Mouse (Mus musculus): Measurements from ENCODE around the gene Dppa2. TPM values are rescaled to one million over a fixed set of nuclear protein-coding genes. Genes with fewer than 3 reads are reported as not detected.

The Dppa2 gene
- polyA plus RNA-seq, 1 experiment from 2014 or later, result not detected

DNA sequence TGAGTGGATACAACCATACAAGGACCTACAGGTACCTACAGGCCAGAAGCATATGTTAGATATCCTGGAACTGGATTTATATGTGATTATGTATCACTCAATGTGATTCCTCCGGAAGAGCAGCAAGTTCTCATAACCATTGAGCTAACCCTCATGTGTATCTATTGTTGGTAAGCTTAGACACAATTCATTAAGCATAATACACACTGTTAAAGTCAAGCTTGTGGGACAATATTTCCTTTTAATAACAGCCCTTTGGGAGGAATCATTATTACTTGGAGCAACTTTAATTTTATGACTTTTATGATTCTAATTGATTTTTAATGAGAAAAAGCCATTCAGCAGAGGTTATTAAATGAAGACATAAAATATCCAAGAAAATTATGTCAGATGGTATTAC is 43.5 kb downstream of the Dppa2 start:
- no peak overlapping the region for H3K27ac ChIP-seq (replicated peaks; ENCODE audit: low read depth, low read length)
- no peaks in the 10 kb centered on the region for H3K27me3 ChIP-seq (ENCODE audit: control insufficient read depth, insufficient read depth, low read length)
- DNase-seq (ENCODE audit: low spot score) (no peak), ATAC-seq (replicated peaks; ENCODE audit: insufficient number of reproducible peaks, low FRiP score, low TSS enrichment, low read depth) (no peak)
- H3K36me3 ChIP-seq (replicated peaks; ENCODE audit: control insufficient read depth, insufficient read depth, low read depth, low read length), result no peaks in the 10 kb centered on the region
- no peaks in the 10 kb centered on the region for H3K4me1 ChIP-seq (ENCODE audit: control insufficient read depth, insufficient read depth, low read length)
- no peak overlapping the region for H3K4me3 ChIP-seq (ENCODE audit: low read depth, low read length)
- no peaks in the 10 kb centered on the region for H3K9me3 ChIP-seq (replicated peaks; ENCODE audit: control insufficient read depth, low read length)
- no peak overlapping the region for H3K4me2 ChIP-seq (ENCODE audit: low read depth, low read length)
- H3K9ac ChIP-seq (replicated peaks; ENCODE audit: low read length), result no peak overlapping the region
- WGBS, result 80% methylated on average over 1 of the region's 1 CpGs

DNA sequence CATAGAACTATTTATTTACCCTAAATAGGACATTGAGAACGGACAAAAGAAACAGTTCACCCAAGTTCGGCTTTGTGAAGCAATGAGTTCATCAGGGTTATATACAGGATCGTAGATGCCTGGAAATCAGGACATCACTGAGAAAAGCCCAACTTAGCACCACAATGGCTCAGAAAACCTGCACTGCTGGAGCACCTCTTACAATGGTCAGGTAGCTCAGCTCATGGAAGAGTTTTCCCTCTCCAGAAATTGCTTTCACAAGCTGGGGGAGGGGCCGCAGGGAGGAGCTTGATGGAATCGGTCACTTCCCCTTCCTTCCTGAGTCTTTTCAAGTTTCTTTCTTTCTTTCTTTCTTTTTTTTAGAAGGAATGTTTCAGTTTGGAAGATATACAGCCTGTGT is 52.0 kb downstream of the Dppa2 start:
- H3K4me1 ChIP-seq (ENCODE audit: control insufficient read depth, insufficient read depth, low read length), result no peaks in the 10 kb centered on the region
- H3K4me3 ChIP-seq (ENCODE audit: low read depth, low read length), result no peak overlapping the region
- no peaks in the 10 kb centered on the region for H3K27me3 ChIP-seq (ENCODE audit: control insufficient read depth, insufficient read depth, low read length)
- WGBS, result 89% methylated on average over 5 of the region's 5 CpGs
- no peak overlapping the region for H3K4me2 ChIP-seq (ENCODE audit: low read depth, low read length)
- ATAC-seq (replicated peaks; ENCODE audit: insufficient number of reproducible peaks, low FRiP score, low TSS enrichment, low read depth), result no peak
- no peak for DNase-seq (ENCODE audit: low spot score)
- no peaks in the 10 kb centered on the region for H3K9me3 ChIP-seq (replicated peaks; ENCODE audit: control insufficient read depth, low read length)
- no peak overlapping the region for H3K9ac ChIP-seq (replicated peaks; ENCODE audit: low read length)
- H3K36me3 ChIP-seq (replicated peaks; ENCODE audit: control insufficient read depth, insufficient read depth, low read depth, low read length), result no peaks in the 10 kb centered on the region
- H3K27ac ChIP-seq (replicated peaks; ENCODE audit: low read depth, low read length), result no peak overlapping the region

DNA sequence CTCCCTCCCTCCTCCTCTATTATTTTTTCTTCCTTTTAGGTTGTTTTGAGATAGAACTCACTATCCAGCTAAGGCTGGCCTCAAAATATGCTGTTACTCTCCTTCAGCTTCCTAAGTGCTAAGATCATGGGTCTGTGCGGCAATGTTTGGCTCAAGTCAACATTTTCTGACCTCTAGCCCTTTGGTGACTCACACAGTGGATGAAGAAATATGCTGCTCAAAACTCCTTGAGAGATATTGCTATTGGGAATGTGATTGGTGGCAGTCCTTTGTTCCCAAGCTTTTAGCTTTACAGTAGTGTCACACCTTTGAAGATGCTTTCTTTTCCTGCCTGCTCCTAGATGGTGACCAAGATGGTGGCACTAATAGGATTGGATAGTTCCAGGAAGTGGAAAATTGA is 52.7 kb downstream of the Dppa2 start:
- 96% methylated on average over 1 of the region's 1 CpGs for WGBS
- no peaks in the 10 kb centered on the region for H3K9me3 ChIP-seq (replicated peaks; ENCODE audit: control insufficient read depth, low read length)
- H3K4me2 ChIP-seq (ENCODE audit: low read depth, low read length), result no peak overlapping the region
- no peak overlapping the region for H3K27ac ChIP-seq (replicated peaks; ENCODE audit: low read depth, low read length)
- DNase-seq (ENCODE audit: low spot score) (no peak), ATAC-seq (replicated peaks; ENCODE audit: insufficient number of reproducible peaks, low FRiP score, low TSS enrichment, low read depth) (no peak)
- no peak overlapping the region for H3K9ac ChIP-seq (replicated peaks; ENCODE audit: low read length)
- H3K4me1 ChIP-seq (ENCODE audit: control insufficient read depth, insufficient read depth, low read length), result no peaks in the 10 kb centered on the region
- no peaks in the 10 kb centered on the region for H3K27me3 ChIP-seq (ENCODE audit: control insufficient read depth, insufficient read depth, low read length)
- no peaks in the 10 kb centered on the region for H3K36me3 ChIP-seq (replicated peaks; ENCODE audit: control insufficient read depth, insufficient read depth, low read depth, low read length)
- H3K4me3 ChIP-seq (ENCODE audit: low read depth, low read length), result no peak overlapping the region

DNA sequence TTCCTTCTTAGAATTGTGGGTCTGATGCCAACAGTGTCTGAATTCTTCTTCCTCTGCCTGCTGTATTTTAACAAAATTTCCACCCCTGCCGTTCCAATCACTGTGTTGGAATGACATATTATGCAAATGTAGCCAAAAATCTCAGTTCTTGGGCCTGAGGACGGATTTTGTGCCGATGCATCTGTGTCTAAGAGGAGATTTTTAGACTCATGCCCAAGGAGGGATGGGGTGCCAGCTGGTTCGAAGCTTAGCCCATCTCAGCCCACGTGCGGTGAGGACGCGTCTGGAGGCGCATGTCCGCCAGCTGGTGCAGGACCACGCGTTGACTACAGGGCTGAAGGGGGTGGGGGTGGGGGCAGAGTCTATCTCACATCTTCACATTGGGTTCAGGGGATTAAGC is 57.2 kb downstream of the Dppa2 start:
- no peaks in the 10 kb centered on the region for H3K4me1 ChIP-seq (ENCODE audit: control insufficient read depth, insufficient read depth, low read length)
- no peaks in the 10 kb centered on the region for H3K36me3 ChIP-seq (replicated peaks; ENCODE audit: control insufficient read depth, insufficient read depth, low read depth, low read length)
- no peaks in the 10 kb centered on the region for H3K9me3 ChIP-seq (replicated peaks; ENCODE audit: control insufficient read depth, low read length)
- no peak overlapping the region for H3K4me3 ChIP-seq (ENCODE audit: low read depth, low read length)
- H3K4me2 ChIP-seq (ENCODE audit: low read depth, low read length), result no peak overlapping the region
- no peak overlapping the region for H3K9ac ChIP-seq (replicated peaks; ENCODE audit: low read length)
- WGBS, result 93% methylated on average over 12 of the region's 12 CpGs
- no peak overlapping the region for H3K27ac ChIP-seq (replicated peaks; ENCODE audit: low read depth, low read length)
- DNase-seq (ENCODE audit: low spot score) (no peak), ATAC-seq (replicated peaks; ENCODE audit: insufficient number of reproducible peaks, low FRiP score, low TSS enrichment, low read depth) (no peak)
- H3K27me3 ChIP-seq (ENCODE audit: control insufficient read depth, insufficient read depth, low read length), result no peaks in the 10 kb centered on the region

DNA sequence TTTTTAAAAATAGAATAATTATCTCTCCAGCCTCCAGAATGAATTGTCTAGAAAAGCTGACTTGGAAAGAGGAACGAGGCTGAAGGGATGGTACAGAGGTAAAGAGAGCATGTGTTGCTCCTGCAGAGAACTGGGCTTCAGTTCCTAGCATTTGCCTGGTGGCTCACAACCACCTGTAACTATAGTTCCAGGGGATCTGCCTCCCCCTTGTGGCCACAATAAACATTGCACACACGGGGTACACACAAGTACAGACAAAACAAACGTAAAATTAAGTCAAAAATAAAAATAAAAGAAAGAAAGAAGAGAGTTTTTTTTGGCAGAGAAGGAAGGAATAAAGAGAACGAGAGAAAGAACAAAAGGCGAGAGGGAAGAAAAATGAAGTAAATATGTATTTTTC is 63.1 kb downstream of the Dppa2 start:
- Histone ChIP-seq H3K36me3 (replicated peaks; ENCODE audit: control insufficient read depth, insufficient read depth, low read depth, low read length) (no peaks in the 10 kb centered on the region), H3K4me3 (ENCODE audit: low read depth, low read length) (no peak overlapping the region), H3K4me2 (ENCODE audit: low read depth, low read length) (no peak overlapping the region), H3K9me3 (replicated peaks; ENCODE audit: control insufficient read depth, low read length) (no peaks in the 10 kb centered on the region), H3K27me3 (ENCODE audit: control insufficient read depth, insufficient read depth, low read length) (no peaks in the 10 kb centered on the region), H3K9ac (replicated peaks; ENCODE audit: low read length) (no peak overlapping the region), H3K27ac (replicated peaks; ENCODE audit: low read depth, low read length) (no peak overlapping the region), H3K4me1 (ENCODE audit: control insufficient read depth, insufficient read depth, low read length) (no peaks in the 10 kb centered on the region)
- DNase-seq (ENCODE audit: low spot score), result peak; percentile 1
- no peak for ATAC-seq (replicated peaks; ENCODE audit: insufficient number of reproducible peaks, low FRiP score, low TSS enrichment, low read depth)
- 86% methylated on average over 5 of the region's 5 CpGs for WGBS

DNA sequence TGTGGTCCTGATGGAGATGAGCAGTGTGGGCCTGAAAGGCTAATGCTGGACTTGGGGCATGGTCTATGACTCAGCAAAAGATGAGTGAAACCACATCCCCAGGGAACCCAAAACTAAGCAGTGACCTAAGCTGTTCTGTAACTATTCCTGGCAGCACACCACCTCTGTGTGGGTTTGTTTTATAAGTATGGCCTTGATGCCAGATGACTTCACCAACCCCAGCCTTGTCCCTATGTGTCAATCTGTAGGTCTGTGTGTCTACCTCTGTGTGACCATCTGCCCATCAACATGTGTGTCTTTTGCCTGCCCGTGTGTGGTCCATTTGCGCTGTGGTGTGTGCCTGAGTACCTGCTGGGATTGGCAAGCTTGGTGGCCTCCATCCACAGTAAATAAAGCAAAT is 64.4 kb downstream of the Dppa2 start:
- H3K9me3 ChIP-seq (replicated peaks; ENCODE audit: control insufficient read depth, low read length), result no peaks in the 10 kb centered on the region
- H3K27me3 ChIP-seq (ENCODE audit: control insufficient read depth, insufficient read depth, low read length), result no peaks in the 10 kb centered on the region
- DNase-seq (ENCODE audit: low spot score) (no peak), ATAC-seq (replicated peaks; ENCODE audit: insufficient number of reproducible peaks, low FRiP score, low TSS enrichment, low read depth) (no peak)
- no peak overlapping the region for H3K4me2 ChIP-seq (ENCODE audit: low read depth, low read length)
- no peaks in the 10 kb centered on the region for H3K4me1 ChIP-seq (ENCODE audit: control insufficient read depth, insufficient read depth, low read length)
- no peak overlapping the region for H3K4me3 ChIP-seq (ENCODE audit: low read depth, low read length)
- 98% methylated on average over 2 of the region's 2 CpGs for WGBS
- H3K36me3 ChIP-seq (replicated peaks; ENCODE audit: control insufficient read depth, insufficient read depth, low read depth, low read length), result no peaks in the 10 kb centered on the region
- no peak overlapping the region for H3K9ac ChIP-seq (replicated peaks; ENCODE audit: low read length)
- no peak overlapping the region for H3K27ac ChIP-seq (replicated peaks; ENCODE audit: low read depth, low read length)

Other genes starting within 250 kb of the Dppa2 start
- not detected in 2 replicates for gene Dppa4, start 20.2 kb upstream of the Dppa2 start, polyA plus RNA-seq (2014; fragmentation: Nextera tagmentation; extraction: Ambion mirVana)
- gene Gm5485, start 108.5 kb downstream of the Dppa2 start, polyA plus RNA-seq (2014; fragmentation: Nextera tagmentation; extraction: Ambion mirVana), result not detected in 2 replicates
- gene Morc1, start 127.3 kb downstream of the Dppa2 start, polyA plus RNA-seq (2014; fragmentation: Nextera tagmentation; extraction: Ambion mirVana), result not detected in 2 replicates